Mouse (Mus musculus) adrenal gland, adult 2 months (tissue): ENCODE measurements at regions not wholly inside any gene's neighbourhood (a gene's known extent, or its start where the extent isn't known, plus 50 kb on each side); places are given as distances from the start of the nearest gene placed in this dataset.

Source experiments
- DNase-seq: peaks from one replicate; pipeline ENCODE4 v3.0.0; 2021

DNA sequence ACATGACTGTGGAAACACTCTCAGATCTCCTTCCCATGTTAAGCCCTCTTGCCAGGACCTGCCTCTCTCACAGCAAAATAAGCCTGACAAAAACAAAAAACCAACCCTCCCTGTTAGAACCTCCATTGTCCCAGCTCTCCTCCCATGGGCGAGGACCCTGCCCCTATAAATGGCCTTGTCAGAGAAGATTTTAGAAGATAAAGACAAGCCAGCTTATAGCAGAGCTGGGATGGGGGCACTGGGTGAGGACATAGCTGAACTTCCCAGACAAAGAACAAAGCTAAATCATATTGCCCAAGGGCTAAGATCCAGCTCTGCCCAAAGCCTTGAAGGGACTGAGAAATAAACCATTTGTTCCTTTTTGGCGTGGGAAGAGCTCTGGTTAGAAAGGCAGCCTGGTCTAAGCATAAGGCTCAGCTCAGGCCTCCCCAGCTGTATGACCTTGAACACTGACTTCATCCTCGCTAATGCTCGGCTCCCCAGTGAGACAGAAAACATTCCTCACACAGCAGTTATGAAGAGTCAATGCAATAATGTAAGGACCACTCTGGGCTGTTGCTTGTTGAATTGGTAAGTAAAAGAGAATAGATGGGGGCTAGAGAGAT lies 115.2 kb downstream of the Zfp36l2 start:
- no peak for DNase-seq

DNA sequence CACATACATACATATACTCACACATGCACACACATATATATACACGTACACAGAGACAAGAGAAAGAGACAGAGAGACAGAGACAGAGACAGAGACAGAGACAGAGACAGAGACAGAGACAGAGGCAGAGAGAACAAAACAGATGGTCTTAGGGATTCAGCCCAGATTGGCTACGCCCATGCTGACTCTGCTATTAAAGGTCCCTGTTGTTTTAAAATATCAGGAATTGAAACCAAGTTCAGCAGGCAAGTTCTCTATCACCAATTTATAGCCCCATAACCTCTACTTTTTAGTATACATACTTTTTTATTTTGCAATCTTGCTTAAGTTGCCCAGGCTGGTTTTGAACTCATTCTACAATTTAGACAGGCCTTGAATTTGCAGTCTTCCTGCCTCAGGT lies 115.9 kb downstream of the Zfp36l2 start:
- no peak for DNase-seq

DNA sequence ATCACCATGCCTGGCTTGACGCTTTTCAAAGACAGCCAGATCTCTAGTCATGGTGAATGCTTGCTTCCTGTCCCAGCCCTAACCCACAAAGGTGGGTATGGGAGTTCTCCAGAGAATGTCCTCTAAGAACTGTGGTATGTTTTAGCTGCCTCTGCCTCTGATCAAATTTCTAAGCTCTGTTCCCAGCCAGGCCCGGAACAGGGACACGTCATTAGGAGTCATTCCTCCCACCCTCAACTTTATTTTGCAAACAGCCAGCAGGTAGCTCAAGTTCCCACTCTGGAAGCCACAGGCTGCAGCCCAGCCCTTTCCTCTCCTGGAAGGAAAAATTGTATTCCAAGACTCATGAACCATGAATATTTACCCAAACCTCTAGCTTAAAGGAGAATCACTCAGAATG lies 117.2 kb downstream of the Zfp36l2 start:
- no peak for DNase-seq

DNA sequence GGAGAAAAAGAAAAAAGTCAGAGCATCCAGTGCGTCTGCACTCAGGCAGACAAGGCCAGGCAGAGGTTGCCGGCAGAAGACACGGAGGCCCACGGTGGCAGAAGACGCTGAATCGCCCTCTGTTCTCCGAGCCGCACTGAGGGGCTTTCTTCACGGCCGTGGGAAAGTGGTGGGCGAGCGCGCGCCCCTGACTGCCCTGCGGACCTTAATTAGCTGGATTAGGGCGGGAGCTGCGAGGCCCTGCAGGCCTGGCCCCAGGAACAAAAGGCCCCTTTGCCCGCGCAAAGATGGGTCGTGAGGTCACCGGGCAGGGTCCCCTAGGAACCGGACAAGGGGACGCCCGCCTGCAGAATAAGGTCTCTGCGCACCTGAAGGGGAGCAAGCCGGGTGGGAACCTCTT lies 120.6 kb downstream of the Zfp36l2 start:
- no peak for DNase-seq

DNA sequence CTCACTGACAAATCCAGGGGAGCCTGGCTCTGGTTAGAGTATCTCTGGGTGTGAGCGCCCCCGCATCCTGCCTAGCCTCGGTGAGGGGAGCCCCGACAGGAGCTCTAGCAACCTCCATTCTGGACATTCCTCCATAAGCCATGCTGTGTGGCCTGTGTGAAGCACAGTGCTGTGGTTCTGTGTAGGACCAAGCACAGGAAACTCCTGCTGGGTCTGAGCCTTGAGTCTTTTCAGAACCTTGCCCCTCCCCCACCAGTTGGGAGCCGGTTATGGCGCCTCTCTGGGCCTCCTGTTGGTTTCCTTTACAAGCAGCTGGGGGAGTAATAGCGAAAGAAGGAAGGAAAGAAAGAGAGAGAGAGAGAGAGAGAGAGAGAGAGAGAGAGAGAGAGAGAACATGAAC lies 124.0 kb downstream of the Zfp36l2 start:
- no peak for DNase-seq

DNA sequence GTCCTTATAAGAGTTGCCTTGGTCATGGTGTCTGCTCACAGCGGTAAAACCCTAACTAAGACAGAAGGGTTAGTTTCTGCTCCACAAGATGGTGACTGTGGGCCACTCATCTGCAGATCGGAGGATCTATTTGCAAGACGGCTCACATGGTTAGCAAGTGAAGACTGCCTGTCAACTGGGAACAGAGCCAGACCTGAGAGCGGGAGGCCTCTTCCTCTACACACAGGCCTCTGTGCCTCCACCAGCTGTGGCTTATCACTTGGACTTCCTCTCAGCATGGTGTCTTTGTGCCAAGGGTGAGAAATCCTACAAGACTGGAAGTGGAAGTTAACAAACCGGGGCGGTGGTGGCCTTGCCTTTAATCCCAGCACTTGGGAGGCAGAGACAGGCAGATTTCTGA lies 126.1 kb downstream of the Zfp36l2 start:
- no peak for DNase-seq

DNA sequence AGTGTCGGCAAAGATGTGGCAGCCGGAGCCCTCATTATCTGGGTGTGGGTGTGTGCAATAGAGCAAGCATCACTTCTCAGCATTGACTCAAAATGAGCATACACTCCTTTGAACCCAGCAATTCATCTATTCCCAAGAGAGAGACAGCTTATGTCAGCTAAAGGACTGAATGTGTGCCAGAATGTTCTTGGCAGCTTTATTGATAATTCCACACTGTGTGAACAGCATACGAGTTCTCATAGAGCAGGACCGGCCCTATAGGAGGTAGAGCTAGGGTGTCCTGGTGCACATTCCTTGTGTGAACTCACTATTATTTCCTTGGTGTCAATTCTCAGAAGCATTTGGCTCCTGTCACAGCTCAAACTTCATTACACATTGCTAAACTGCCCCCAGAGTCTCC lies 131.3 kb downstream of the Zfp36l2 start:
- no peak for DNase-seq

DNA sequence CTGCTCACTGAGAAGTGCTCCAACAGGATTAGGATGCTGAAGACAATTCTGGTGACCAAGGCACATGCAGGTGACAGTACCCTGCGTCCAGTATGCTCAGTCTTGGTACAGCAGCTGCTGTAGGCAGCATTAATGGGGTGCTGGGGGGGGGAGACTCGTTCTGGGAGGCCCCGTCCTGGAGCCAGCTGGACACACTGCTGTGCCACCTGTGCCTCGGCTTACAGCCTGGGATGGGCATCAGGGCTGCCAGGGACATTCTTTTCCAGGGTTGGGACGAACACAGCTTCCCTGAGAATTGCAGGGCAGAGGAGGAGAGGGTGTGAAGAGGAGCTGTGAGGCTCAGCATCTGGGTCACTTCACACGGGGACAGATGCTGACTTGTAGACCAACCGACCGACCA lies 135.3 kb downstream of the Zfp36l2 start:
- DNase-seq, result no peak

DNA sequence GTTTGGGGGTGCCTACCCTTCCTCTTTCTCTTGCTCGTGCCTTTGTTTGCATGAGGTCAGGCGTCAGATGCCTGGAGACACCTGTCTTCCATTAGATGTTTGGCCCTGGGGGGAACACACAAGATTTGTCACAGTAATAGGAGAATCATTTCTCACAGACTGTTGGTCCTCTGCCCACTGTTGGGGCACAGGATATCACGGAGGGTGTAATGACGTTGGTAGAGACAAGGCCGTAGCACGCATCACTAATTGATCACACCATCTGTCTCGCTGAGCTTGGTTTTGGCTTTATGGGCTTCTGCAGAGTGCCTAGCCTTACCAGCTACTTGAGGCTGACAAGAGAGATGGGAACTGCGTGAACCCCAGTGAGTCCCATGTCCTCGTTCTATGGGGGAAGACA lies 136.5 kb downstream of the Zfp36l2 start:
- DNase-seq, result no peak

DNA sequence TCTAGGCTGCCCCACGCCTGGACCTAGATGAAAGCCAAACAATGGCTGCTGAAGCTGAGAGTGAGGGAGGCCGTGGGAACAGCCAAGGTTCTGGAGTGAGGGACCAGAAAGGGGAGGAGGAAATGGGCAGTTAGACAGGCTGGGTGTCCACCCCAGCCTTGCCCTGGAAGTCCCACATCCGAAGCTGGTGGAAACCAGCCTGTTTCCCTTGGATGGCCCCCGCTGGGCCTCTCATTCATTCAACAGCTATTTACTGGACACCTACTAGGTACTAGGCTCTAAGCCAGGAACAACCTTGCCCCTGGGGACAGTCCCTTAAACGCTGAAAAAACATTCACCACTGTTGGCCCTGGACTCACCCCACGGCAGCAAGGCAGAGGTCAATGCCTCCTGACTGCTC lies 139.2 kb downstream of the Zfp36l2 start:
- peak; percentile 43 for DNase-seq

DNA sequence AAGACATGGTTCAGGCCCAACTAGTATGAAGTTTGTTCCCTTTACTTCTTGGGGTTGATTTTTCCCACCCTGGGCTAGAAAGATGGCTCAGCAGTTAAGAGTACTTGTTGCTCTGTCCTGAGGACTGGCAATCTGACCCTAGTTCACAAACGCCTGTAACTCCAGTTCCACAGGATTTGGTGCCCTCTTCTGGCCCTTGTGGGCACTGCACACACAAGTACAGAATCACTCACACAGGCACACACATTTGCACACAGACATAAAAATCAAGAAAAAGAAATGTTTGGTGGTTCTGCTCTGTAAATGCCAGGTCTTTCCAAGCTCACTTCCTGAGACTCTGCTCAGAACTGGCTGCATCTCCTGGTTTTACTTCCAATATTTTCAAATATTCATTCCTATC lies 140.2 kb downstream of the Zfp36l2 start:
- DNase-seq, result no peak

DNA sequence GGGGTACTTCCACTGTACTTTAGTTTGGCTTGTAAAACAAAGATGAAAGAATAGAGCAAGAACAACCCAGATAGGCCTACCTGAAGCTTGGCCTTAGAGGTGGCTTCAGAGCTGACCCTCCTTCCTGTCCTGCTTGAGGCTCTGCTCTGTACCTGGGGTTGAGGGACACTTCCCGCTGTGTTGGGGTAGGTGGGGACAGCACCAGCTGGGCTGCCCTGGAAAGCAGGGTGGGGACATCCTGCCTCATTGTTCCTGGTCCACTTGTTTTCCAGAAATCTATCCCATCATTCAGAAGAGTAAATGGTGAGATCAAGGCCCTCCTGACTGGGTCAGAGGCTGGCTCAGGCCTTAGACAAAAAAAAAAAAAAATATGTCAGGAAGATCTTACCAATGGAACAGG lies 141.9 kb downstream of the Zfp36l2 start:
- DNase-seq, result no peak

DNA sequence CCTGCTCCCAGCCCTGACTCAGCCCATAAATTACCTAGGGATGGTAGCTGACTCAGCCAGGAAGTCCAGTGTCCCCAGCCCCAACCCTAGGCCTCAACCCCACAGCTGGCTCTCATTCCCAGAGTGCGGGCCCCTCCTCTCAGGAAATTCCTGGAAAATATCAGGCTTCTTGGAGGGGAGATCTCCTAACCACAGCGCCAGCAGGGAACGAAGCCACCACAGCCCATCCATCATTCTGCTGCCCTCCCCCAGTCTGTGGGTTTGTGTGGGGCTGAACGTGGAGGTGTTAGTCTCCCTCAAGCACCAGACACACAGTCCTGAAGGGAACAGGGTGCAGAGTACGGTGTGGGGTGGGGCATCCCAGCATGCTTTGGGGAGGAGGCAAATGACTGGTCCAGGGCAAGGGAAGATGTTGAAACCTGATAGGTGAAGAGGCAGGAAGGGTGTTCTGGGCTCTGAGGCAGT lies 143.2 kb downstream of the Zfp36l2 start:
- DNase-seq, result peak; percentile 60

DNA sequence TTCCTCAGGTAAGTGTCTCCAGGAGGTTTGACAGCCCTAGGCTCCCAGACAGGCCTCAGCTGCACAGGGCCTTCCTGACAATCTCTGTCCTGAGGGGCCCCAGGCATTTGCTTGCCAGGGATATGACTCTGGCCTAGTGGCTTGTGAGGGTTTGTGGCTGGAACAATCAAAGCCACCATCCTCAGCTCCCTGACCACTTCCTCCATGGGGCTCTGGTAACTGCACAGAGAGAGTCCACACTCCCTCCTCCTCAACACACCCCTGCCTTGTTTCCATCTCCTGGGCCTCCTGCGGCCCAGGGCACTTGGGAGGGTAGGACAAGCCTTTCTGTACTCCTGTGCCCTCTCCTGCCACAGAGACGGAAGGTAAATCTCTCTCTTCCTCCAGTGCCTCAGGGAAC lies 144.6 kb downstream of the Zfp36l2 start:
- no peak for DNase-seq

DNA sequence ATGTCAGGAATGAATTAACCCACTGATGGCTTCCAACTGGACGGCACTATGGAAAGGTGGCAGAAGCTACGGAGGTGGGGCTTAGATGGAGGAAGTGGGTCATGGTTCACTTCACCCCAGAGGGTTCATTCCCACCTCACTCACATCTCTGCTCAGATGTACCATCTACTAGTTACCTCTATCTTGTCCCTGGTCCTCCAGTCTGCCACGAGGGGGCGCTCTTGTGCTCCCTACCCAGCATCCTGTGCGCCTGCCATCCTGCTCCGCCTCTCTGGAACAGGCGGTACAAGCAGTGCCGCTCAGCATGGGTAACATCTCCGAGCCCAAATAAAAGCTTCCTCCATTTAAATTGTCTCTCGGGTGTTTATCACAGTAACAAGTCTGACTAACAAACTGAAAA lies 148.3 kb downstream of the Zfp36l2 start:
- DNase-seq, result no peak

DNA sequence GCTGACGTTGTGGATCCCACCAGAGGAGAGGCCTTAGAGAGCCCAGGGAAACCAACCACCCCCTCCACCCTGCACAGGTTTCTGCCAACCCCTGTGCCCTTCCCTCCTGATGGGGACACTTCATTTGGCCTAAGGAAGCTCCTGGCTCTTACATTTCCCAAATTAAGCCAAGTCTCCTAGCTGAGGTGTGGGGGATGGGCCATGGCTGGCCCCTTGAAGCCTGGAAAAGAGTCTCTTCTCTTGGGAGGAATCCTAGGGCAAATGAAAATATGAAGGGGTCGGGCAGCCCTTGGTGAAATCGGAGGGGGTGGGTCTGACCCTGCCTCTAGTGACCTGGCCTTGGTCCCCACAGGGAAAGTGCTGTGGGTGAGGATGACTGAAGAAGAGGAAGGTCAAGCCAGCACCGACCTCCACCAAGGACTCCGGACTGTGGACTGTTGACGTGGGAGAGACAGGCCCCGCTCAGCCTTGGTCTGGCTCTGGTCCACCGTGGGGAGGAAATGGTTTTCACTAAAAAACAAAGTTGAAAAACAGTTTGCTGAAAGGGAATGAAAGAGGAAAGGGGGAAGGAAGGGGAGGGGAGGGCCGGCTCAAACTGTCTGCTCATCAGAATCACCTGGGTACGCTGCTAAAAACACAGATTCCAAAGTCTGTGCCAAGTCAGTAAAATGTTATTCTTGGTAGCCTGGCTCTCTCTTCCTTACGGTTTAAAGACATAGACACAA lies 150.0 kb downstream of the Zfp36l2 start:
- peak; percentile 46 for DNase-seq

DNA sequence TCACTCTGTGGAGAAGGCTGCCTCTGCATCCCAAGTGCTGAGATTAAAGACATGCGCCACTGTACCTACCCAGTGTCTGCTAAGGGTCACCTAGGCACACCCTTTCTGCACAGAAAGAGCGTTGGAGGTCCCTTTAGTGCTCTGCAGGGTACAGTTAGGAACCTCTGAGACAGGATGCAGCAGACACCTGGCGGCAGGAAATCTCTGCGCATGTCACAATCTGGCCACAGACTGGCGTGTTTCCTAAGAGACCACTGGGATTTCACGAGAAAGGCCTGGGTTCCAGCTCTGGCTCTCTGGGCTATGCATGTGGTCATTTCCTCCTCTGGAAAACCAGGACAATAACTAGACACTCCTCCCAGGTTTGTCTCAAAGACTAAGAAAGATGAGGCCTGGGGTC lies 151.7 kb downstream of the Zfp36l2 start:
- no peak for DNase-seq

DNA sequence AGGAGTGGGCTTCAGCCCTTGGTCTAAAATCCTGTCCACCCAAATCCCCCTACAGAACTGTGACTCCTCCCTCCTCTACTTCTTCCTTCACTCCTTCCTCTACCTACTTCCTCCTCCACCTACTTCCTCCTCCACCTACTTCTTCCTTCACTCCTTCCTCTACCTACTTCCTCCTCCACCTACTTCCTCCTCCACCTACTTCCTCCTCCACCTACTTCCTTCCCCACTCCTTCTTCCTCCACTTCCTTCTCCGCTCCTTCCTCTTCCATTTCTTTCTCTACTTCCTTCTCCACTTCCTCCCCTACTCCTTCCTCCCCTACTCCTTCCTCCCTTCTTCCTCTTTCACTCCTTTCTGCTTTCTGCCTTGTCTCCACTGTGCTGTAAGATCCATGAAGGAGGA lies 152.9 kb downstream of the Zfp36l2 start:
- no peak for DNase-seq

DNA sequence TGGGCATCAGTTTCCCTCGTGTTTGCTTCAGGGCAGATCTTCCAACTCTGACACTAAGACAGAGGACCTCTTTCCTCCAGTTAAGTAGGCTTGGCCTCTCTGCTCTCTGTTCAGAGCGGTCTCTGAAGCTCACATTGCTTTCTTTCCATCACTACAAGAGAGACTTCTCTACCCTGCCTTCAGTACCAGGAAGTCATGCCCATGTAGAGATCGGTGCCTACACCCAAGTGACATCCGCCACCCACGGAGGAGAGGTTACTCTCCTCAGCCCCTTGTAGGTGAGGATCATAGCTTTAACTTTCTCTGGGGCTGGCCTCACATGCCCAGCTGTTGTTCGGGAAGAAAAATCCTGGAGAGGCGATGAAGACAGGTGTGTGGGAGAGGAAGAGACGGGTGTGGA lies 155.3 kb downstream of the Zfp36l2 start:
- no peak for DNase-seq

DNA sequence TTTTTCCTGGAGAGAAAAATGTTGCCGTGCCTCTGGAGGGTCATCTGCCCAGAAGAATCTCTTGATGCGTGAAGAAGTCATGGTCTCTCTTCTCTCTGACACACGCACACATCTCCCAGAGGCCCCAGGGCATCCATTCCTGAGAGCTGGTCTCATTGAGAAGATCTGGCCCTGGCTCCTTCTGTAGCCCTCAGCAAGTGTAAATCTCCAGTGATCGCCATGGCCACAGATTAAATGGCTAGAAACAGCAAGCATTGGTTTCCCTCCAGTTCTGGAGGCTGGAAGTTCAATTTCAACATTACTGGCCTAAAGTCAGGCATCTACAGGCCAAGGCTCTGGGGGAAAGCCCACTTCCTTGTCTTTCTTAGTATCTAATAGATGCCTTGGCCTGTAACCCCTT lies 155.9 kb downstream of the Zfp36l2 start:
- no peak for DNase-seq

DNA sequence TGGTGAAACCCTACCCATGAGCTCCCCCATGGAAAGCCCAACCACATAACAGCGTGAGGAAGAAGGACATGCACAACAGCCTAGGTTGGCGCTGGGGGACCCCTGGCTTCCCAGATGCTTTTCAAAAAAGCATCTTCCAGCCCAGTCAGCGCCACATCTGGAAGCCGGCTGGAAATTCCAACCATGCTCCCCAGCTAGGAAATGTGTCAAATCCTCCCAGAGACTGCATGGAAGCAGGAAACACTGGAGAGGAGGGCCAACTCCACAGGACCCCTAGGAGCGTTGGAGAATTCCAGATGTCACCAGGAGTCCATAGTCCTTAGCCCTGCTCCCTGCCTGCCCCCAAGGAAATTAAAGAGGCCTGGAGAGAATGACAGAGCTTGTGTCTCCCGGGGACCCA lies 156.4 kb downstream of the Zfp36l2 start:
- no peak for DNase-seq

DNA sequence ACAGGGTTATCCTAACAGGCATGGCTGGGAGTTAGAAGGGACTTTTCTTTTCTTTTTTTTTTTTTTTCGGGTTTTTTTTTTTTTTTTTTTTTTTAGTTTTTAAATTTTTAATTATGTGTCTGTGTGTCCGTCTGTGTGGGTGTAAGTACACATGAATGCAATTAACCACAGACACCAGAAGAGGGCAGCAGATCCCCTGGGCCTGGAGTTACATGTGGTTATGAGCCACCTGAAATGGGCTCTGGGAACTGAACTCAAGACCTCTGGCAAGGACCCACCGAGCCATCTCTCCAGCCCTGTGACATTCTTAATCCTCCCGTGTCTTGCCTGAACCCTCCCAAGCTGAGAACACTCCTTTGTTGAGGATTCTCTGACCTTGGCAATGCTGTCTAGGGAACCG lies 157.0 kb downstream of the Zfp36l2 start:
- no peak for DNase-seq

DNA sequence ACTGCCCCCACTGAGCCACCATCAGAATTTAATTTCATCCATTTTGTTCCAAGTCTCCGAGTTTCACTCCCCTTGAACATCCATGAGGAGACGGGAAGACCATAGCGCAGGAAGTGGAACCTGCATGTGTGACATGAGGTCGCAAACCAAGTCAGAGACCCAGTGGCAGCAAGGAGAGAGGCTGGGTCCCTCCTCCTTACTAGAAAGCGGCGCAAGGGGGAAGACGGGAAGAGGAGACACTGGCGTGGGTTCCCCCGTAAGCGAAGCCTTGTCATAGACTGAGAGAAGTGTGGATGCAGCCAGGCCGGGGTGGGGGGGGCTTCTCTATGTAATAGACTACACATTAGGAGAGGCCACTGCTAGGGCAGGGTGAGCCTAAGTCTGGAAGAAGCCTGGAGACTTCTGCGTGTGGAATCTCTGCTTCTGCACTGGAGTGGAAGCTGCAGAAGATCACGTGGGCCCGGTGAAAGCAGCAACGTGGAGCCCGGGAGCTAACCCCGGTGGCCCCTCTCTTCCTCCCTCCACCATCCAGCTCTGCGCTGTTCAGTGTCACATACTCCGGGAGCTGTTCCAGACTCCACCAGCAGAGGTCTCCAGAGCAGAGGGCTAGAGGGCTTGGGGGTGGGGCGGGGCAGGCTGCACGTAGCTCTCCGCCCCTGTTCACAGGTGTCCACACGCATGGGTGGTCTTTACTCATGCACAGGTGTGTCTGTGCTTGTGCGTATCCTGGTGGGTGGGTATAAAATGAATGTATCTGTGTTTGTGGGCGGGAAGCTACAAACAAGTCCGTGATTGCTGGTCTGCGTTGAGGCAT lies 159.4 kb downstream of the Zfp36l2 start:
- peak; percentile 83 for DNase-seq
